Mouse (Mus musculus) forebrain, embryonic 15.5 days (tissue): ENCODE results near the gene Ppp1r21. TPM values are rescaled to one million over a fixed set of nuclear protein-coding genes. Genes with fewer than 3 reads are reported as not detected.

Experiments
- ATAC-seq: fragments of 200-750 bp; cut with Nextera tagmentation; replicated peaks from 2 replicates; pipeline ENCODE4 v1.8.0; 2017; ENCODE audit warnings: mild to moderate bottlenecking, moderate TSS enrichment, moderate library complexity
- H3K27ac ChIP-seq: fragments of 300-500 bp; sonication (generic); replicated peaks from 2 replicates; pipeline ENCODE4 v1.5.1; 2015; ENCODE audit warnings: mild to moderate bottlenecking, inconsistent platforms
- H3K27me3 ChIP-seq: fragments of 300-500 bp; sonication (generic); 2 replicates; pipeline ENCODE4 v1.6.1; 2015; ENCODE audit warnings: inconsistent platforms
- H3K36me3 ChIP-seq: fragments of 300-500 bp; sonication (generic); 2 replicates; pipeline ENCODE4 v1.6.1; 2015; ENCODE audit warnings: mild to moderate bottlenecking, inconsistent platforms
- H3K4me1 ChIP-seq: fragments of 300-500 bp; sonication (generic); 2 replicates; pipeline ENCODE4 v1.6.1; 2015; ENCODE audit warnings: inconsistent platforms
- H3K4me2 ChIP-seq: fragments of 300-500 bp; sonication (generic); replicated peaks from 2 replicates; pipeline ENCODE4 v1.6.1; 2015; ENCODE audit warnings: mild to moderate bottlenecking, inconsistent platforms
- H3K4me3 ChIP-seq: fragments of 300-500 bp; sonication (generic); 2 replicates; pipeline ENCODE4 v1.5.1; 2015; ENCODE audit warnings: mild to moderate bottlenecking, inconsistent platforms
- H3K9ac ChIP-seq: fragments of 300-500 bp; sonication (generic); replicated peaks from 2 replicates; pipeline ENCODE4 v1.6.1; 2015; ENCODE audit warnings: mild to moderate bottlenecking, inconsistent platforms
- H3K9me3 ChIP-seq: fragments of 300-500 bp; sonication (generic); 2 replicates; pipeline ENCODE4 v1.6.1; 2016; ENCODE audit warnings: inconsistent platforms
- WGBS: fragments of 180-500 bp; shearing (Covaris S2); methylation state at CpG from one replicate; pipeline ENCODE4 v1.1.7; 2015; ENCODE audit warnings: mixed read lengths; 5-methylcytosine and 5-hydroxymethylcytosine counted together
- polyA plus RNA-seq: library from polyadenylated mRNA; unstranded; fragments of >200 nt; fragmentation: Nextera tagmentation; extraction: Ambion mirVana; gene quantifications from 2 replicates; pipeline ENCODE4 v1.2.1, GENCODE M21; 2015

The Ppp1r21 gene
- polyA plus RNA-seq: 25.5 and 25.6 TPM in 2 replicates

DNA sequence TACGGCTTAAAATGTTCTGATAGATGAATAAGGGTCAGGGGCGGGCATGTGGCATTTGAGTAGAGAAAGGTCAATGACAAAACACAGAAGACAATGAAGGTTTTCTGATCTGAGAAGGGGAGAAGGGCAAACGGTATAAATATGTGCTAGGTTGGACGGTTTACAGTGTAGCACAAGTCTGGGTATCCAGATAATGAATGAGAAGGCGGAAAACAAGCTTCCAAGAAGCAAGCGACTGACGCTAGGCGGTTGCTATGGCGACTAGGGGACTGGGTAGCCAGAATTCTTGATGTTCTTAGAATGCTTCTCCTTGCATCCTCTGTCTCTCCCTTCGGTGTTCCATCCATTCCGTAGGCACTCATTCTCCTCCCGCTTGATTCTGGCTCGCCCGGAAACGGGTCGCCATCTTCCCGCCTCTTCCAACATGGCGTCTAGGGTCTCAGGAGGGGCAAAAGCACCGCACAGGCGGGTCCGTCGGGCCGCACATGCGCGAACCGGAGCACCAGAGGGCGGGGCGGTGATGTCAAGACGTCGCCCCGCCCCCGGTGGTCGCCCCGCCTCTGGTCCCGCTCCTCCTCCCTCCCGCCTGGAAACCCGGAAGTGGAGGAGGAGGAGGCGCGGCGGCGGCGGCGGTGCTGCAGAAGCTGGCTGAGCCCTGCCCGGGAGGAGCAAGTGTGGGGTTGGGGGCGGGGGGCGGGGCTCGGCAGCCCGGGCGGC, at the start of gene Ppp1r21:
TSS of gene Ppp1r21 (plus strand) at position 600 of the 717 bp plus-strand sequence.
- peak; percentile 97 for ATAC-seq
- Histone ChIP-seq H3K27ac (peak within 1 kb of the TSS; percentile 93), H3K4me2 (peak within 1 kb of the TSS; percentile 80), H3K9me3 (no peaks in the 10 kb centered on the region), H3K27me3 (no peaks in the 10 kb centered on the region), H3K4me1 (peaks cover 14% of the 10 kb centered on the region), H3K9ac (peak within 1 kb of the TSS; percentile 77), H3K36me3 (no peaks in the 10 kb centered on the region), H3K4me3 (peak within 1 kb of the TSS; percentile 78)
- 5% methylated on average over 43 of the region's 49 CpGs for WGBS

- H3K27ac ChIP-seq: no peak overlapping the region
- no peak overlapping the region for H3K4me2 ChIP-seq
- no peak overlapping the region for H3K9ac ChIP-seq
- no peaks in the 10 kb centered on the region for H3K9me3 ChIP-seq
- no peak overlapping the region for H3K4me3 ChIP-seq
- no peaks in the 10 kb centered on the region for H3K27me3 ChIP-seq
- ATAC-seq: no peak
- 90% methylated on average over 10 of the region's 10 CpGs for WGBS
- no peaks in the 10 kb centered on the region for H3K36me3 ChIP-seq
- no peaks in the 10 kb centered on the region for H3K4me1 ChIP-seq
Measured at GRCm38 (mm10) chr17:88480369-88480768, 49.5 kb upstream of the Ppp1r21 start.

DNA sequence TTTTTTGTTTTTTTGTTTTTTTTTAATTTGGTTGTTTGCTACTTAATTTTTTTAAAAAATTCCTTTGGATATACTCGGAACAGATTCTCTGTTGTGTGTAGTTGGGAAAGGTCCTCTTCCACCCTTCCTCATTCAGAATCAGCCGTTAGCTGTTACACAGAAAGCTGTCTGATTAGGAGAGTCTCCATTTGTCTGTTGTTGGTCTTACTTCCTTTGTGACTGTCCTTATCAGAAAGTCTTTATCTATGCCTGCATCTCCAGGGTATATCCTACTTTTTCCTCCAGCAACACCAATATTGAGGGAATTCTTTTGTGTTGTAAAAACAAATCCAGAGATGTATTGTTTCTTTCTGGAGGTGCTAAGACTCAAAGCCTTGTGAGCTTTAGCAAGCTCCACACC, 48.9 kb upstream of the Ppp1r21 start:
- H3K9me3 ChIP-seq: no peaks in the 10 kb centered on the region
- ATAC-seq: no peak
- no peak overlapping the region for H3K9ac ChIP-seq
- H3K27me3 ChIP-seq: no peaks in the 10 kb centered on the region
- no peak overlapping the region for H3K27ac ChIP-seq
- H3K36me3 ChIP-seq: no peaks in the 10 kb centered on the region
- 87% methylated on average over 2 of the region's 2 CpGs for WGBS
- H3K4me2 ChIP-seq: no peak overlapping the region
- no peak overlapping the region for H3K4me3 ChIP-seq
- H3K4me1 ChIP-seq: no peaks in the 10 kb centered on the region

GRCm38 (mm10) chr17:88481587-88481986, 48.3 kb upstream of the Ppp1r21 start:
- 96% methylated on average over 3 of the region's 3 CpGs for WGBS
- ATAC-seq: no peak
- no peak overlapping the region for H3K4me3 ChIP-seq
- H3K27ac ChIP-seq: no peak overlapping the region
- no peak overlapping the region for H3K9ac ChIP-seq
- no peaks in the 10 kb centered on the region for H3K27me3 ChIP-seq
- H3K4me1 ChIP-seq: no peaks in the 10 kb centered on the region
- no peak overlapping the region for H3K4me2 ChIP-seq
- no peaks in the 10 kb centered on the region for H3K9me3 ChIP-seq
- no peaks in the 10 kb centered on the region for H3K36me3 ChIP-seq

DNA sequence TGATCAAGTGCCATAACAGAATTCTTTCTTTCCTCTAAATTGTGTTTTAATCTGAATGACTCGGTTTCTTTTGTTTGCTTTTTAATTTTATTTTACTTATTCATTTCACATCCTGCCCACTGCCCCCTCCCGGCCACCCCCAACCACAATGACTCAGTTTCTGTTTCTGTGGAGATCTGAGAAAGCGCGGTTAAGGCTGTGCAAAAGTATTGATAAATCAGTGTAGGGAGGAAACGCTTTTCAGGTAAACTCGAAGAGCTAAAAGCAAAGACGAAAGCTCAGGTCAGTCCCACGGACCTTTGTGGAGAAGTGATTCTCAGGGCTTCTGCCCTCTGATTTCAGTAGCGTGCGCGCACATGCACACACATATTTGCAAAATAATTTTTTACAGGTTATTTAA, 45.4 kb upstream of the Ppp1r21 start:
- Histone ChIP-seq H3K27me3 (no peaks in the 10 kb centered on the region), H3K36me3 (no peaks in the 10 kb centered on the region), H3K4me1 (no peaks in the 10 kb centered on the region), H3K4me3 (no peak overlapping the region), H3K9ac (no peak overlapping the region), H3K27ac (no peak overlapping the region), H3K9me3 (no peaks in the 10 kb centered on the region), H3K4me2 (no peak overlapping the region)
- WGBS: 91% methylated on average over 11 of the region's 11 CpGs
- no peak for ATAC-seq

DNA sequence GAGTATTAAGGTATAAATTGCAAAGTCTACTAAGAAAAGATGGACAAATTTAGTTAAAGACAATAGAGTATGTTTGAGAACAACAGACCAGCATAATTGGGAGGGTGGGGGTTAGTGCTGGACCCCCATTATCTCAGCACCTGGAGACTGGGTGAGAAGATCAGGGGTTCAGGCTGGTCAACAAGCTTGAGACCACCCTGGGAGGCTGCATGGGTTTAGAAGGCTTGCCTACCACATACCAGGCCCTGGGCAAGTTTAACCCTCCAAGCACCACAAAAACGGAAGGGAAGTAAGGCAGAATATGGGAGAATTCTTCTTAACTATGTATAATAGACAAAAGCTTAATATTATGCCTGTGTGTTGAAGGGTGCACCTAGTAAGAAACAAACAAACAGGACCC, 45.0 kb upstream of the Ppp1r21 start:
- 89% methylated on average over 1 of the region's 1 CpGs for WGBS

DNA sequence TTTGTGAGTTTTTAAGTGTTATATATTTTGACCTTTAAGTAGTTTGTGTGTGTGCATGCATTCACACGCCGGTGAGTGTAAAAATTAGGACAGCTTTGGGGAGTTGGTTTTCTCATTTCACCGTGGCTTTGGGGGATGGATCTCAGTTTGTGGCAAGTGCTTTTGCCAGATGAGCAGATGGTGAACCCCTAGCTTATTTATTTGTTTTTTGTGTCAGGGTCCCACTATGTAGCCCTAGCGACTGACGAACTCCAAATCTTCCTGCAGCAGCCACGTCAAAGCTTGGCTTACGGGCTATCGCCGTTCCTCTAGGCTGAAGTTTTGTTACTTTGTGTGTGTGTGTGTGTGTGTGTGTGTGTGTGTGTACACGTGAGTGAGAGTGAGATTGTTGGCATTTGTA, 39.4 kb upstream of the Ppp1r21 start:
- H3K27ac ChIP-seq: no peak overlapping the region
- H3K4me2 ChIP-seq: no peak overlapping the region
- H3K27me3 ChIP-seq: no peaks in the 10 kb centered on the region
- H3K9ac ChIP-seq: no peak overlapping the region
- no peaks in the 10 kb centered on the region for H3K9me3 ChIP-seq
- H3K4me1 ChIP-seq: peaks cover 18% of the 10 kb centered on the region
- 67% methylated on average over 10 of the region's 10 CpGs for WGBS
- no peak overlapping the region for H3K4me3 ChIP-seq
- no peak for ATAC-seq
- no peaks in the 10 kb centered on the region for H3K36me3 ChIP-seq

More for the DNA sequence above, 45.0 kb upstream of the Ppp1r21 start:
- ATAC-seq: no peak
- Histone ChIP-seq H3K9me3 (no peaks in the 10 kb centered on the region), H3K4me1 (no peaks in the 10 kb centered on the region), H3K4me2 (no peak overlapping the region), H3K4me3 (no peak overlapping the region), H3K36me3 (no peaks in the 10 kb centered on the region), H3K27ac (no peak overlapping the region), H3K27me3 (no peaks in the 10 kb centered on the region), H3K9ac (no peak overlapping the region)

- H3K4me3 ChIP-seq: no peak overlapping the region
- H3K27me3 ChIP-seq: no peaks in the 10 kb centered on the region
- 94% methylated on average over 13 of the region's 13 CpGs for WGBS
- H3K9me3 ChIP-seq: no peaks in the 10 kb centered on the region
- no peak overlapping the region for H3K9ac ChIP-seq
- no peaks in the 10 kb centered on the region for H3K36me3 ChIP-seq
- H3K4me1 ChIP-seq: peaks cover 18% of the 10 kb centered on the region
- H3K27ac ChIP-seq: no peak overlapping the region
- no peak for ATAC-seq
- no peak overlapping the region for H3K4me2 ChIP-seq
Measured at GRCm38 (mm10) chr17:88491366-88492106, 38.4 kb upstream of the Ppp1r21 start.

- no peak for ATAC-seq
- WGBS: 97% methylated on average over 5 of the region's 5 CpGs
- Histone ChIP-seq H3K9me3 (no peaks in the 10 kb centered on the region), H3K4me1 (peaks cover 18% of the 10 kb centered on the region), H3K4me3 (no peak overlapping the region), H3K27me3 (no peaks in the 10 kb centered on the region), H3K36me3 (no peaks in the 10 kb centered on the region), H3K9ac (no peak overlapping the region), H3K27ac (no peak overlapping the region), H3K4me2 (no peak overlapping the region)
Measured at GRCm38 (mm10) chr17:88492107-88492460, 37.8 kb upstream of the Ppp1r21 start.

- no peak; the same call in none of the 2 replicates for ATAC-seq
- Histone ChIP-seq H3K9me3 (no peaks in the 10 kb centered on the region), H3K9ac (no peak overlapping the region; the same call in 1 of the 2 replicates), H3K27ac (peak overlapping the region; percentile 84), H3K4me3 (no peak overlapping the region), H3K4me2 (peak overlapping the region; percentile 41), H3K27me3 (no peaks in the 10 kb centered on the region), H3K36me3 (no peaks in the 10 kb centered on the region), H3K4me1 (peaks cover 18% of the 10 kb centered on the region)
- WGBS: 15% methylated on average over 9 of the region's 9 CpGs
Measured at GRCm38 (mm10) chr17:88493551-88493950, 36.4 kb upstream of the Ppp1r21 start.

DNA sequence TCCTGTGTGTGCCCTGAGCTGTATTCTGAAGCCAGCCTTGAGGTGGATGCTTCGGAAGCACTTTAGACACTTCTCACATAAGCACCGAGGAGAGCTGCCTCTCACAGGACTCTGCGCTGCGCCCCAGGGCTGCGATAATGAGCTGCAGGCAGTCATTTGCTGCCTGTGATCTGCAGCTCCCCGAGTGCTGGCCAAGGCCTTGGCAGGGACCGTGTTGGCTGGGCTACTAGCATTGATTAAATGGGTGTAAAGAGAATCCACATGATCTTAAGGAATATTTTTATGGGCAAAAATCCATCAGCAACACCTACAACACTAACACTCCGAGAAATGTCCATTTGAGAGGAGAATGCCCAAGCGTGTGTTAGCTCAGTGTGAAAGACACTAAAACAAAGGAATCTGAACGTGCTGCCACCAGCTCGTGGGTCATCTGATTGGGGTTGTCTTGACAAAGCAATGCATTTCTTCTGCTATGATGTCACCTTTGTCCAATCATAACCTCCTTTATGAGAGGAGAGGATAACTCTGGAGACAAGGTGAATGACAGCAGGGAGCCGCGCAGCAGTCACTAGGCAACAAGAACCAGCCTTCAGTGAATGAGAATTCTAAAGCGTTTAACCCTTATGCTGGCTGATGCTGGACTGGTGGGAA, 35.7 kb upstream of the Ppp1r21 start:
- peak overlapping the region; percentile 84 for H3K27ac ChIP-seq
- 9% methylated on average over 14 of the region's 14 CpGs for WGBS
- H3K36me3 ChIP-seq: no peaks in the 10 kb centered on the region
- peak overlapping the region; percentile 41 for H3K4me2 ChIP-seq
- peak overlapping the region; percentile 10 for H3K4me3 ChIP-seq
- ATAC-seq: peak; percentile 92
- no peaks in the 10 kb centered on the region for H3K9me3 ChIP-seq
- peaks cover 18% of the 10 kb centered on the region for H3K4me1 ChIP-seq
- peak overlapping the region; percentile 39 for H3K9ac ChIP-seq
- no peaks in the 10 kb centered on the region for H3K27me3 ChIP-seq

GRCm38 (mm10) chr17:88494772-88495132, 35.2 kb upstream of the Ppp1r21 start:
- H3K4me1 ChIP-seq: peaks cover 18% of the 10 kb centered on the region
- 30% methylated on average over 10 of the region's 10 CpGs for WGBS
- H3K4me2 ChIP-seq: peak overlapping the region; percentile 41
- H3K9me3 ChIP-seq: no peaks in the 10 kb centered on the region
- peak overlapping the region; percentile 84 for H3K27ac ChIP-seq
- peak overlapping the region; percentile 39; the same call in 1 of the 2 replicates for H3K9ac ChIP-seq
- H3K27me3 ChIP-seq: no peaks in the 10 kb centered on the region
- H3K36me3 ChIP-seq: no peaks in the 10 kb centered on the region
- H3K4me3 ChIP-seq: peak overlapping the region; percentile 10; the same call in 1 of the 2 replicates
- peak; percentile 62 for ATAC-seq
